Mouse (Mus musculus): ENCODE results near the gene Actg2.

DNA sequence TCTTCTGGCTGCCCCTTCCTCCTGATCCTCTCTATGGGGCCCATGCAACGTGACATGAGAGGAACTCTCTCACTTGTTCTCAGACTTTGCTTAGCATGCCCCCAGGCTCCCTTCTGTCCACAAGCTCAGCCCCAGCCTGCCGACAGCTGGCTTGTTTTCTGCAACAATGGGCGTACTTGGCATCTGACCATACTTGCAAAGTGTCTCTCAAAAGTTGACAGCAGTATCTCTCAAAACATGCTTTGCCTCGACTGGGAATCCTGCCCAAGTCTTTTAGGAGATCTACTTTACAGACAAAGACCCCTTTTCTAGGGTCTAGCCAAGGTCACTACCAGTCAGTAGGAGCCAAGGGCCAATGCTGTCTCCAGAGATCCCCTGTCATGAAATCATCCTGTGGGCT is 50.2 kb downstream of the Actg2 start:
- TF ChIP-seq GATA1 (IDR thresholded peaks at IDR 0.05; ENCODE audit: low read length) (no peak), TAL1 (IDR thresholded peaks at IDR 0.05; ENCODE audit: low read length) (no peak)
